Mouse (Mus musculus) ES-Bruce4 (cell line): ENCODE results near the gene Cd6. TPM values are rescaled to one million over a fixed set of nuclear protein-coding genes. Genes with fewer than 3 reads are reported as not detected.

Experiments
- H3K27ac ChIP-seq: 2 replicates; pipeline ENCODE4 v1.5.1; 2012; ENCODE audit warnings: low read length, inconsistent platforms; ENCODE audit not compliant: insufficient read depth
- H3K27me3 ChIP-seq: 2 replicates; pipeline ENCODE4 v1.6.1; 2012; ENCODE audit warnings: mild to moderate bottlenecking, low read length, inconsistent platforms; ENCODE audit not compliant: control insufficient read depth, poor library complexity, insufficient read depth, severe bottlenecking
- H3K36me3 ChIP-seq: 2 replicates; pipeline ENCODE4 v1.6.1; 2012; ENCODE audit warnings: inconsistent platforms, mild to moderate bottlenecking, low read length, moderate library complexity; ENCODE audit not compliant: control insufficient read depth, poor library complexity, insufficient read depth, severe bottlenecking
- H3K4me1 ChIP-seq: one replicate; pipeline ENCODE4 v1.8.1; 2011; ENCODE audit warnings: low read length; ENCODE audit not compliant: control insufficient read depth, insufficient read depth
- H3K4me3 ChIP-seq: 2 replicates; pipeline ENCODE4 v1.5.1; 2011; ENCODE audit warnings: low read depth, mild to moderate bottlenecking, low read length
- H3K9ac ChIP-seq: 2 replicates; pipeline ENCODE4 v1.6.1; 2012; ENCODE audit warnings: low read depth, mild to moderate bottlenecking, inconsistent platforms; ENCODE audit not compliant: poor library complexity, severe bottlenecking
- H3K9me3 ChIP-seq: replicated peaks from 2 replicates; pipeline ENCODE4 v1.6.1; 2012; ENCODE audit warnings: mild to moderate bottlenecking, low read length, inconsistent platforms; ENCODE audit not compliant: control insufficient read depth, poor library complexity, insufficient read depth, severe bottlenecking
- CTCF ChIP-seq: IDR thresholded peaks from one replicate; pipeline ENCODE4 v1.8.1; 2011; ENCODE audit warnings: low read depth, low read length
- EP300 ChIP-seq: IDR thresholded peaks from 2 replicates; pipeline ENCODE4 v1.6.1; 2011; ENCODE audit warnings: low read depth, low read length; ENCODE audit not compliant: insufficient read depth
- POLR2A ChIP-seq: IDR thresholded peaks from one replicate; pipeline ENCODE4 v1.8.1; 2011; ENCODE audit warnings: low read length; ENCODE audit not compliant: insufficient read depth
- polyA plus RNA-seq: library from polyadenylated mRNA; stranded (reverse); fragments of >200 nt; gene quantifications from 2 replicates; pipeline ENCODE4 v1.2.4, GENCODE M21; 2011; ENCODE audit warnings: low read depth; ENCODE audit not compliant: missing spikeins, insufficient read depth, insufficient read length

The Cd6 gene
- polyA plus RNA-seq, 1 experiment, result not detected

GRCm38 (mm10) chr19:10747718-10748117 is 82.1 kb downstream of the Cd6 start:
- TF ChIP-seq EP300, result no peak
- no peak for TF ChIP-seq CTCF
- no peak for TF ChIP-seq POLR2A
- Histone ChIP-seq H3K4me3 (no peak overlapping the region), H3K36me3 (no peaks in the 10 kb centered on the region), H3K9ac (no peak overlapping the region), H3K9me3 (no peaks in the 10 kb centered on the region), H3K27me3 (no peaks in the 10 kb centered on the region), H3K27ac (no peak overlapping the region), H3K4me1 (no peaks in the 10 kb centered on the region)

GRCm38 (mm10) chr19:10747182-10747581 is 82.7 kb downstream of the Cd6 start:
- no peaks in the 10 kb centered on the region for H3K4me1 ChIP-seq
- TF ChIP-seq CTCF (no peak), POLR2A (no peak)
- no peak overlapping the region for H3K27ac ChIP-seq
- H3K9ac ChIP-seq, result no peak overlapping the region
- H3K4me3 ChIP-seq, result no peak overlapping the region
- H3K27me3 ChIP-seq, result no peaks in the 10 kb centered on the region
- H3K9me3 ChIP-seq, result no peaks in the 10 kb centered on the region
- no peaks in the 10 kb centered on the region for H3K36me3 ChIP-seq

GRCm38 (mm10) chr19:10742565-10742964 is 87.3 kb downstream of the Cd6 start:
- TF ChIP-seq POLR2A (no peak), CTCF (no peak)
- H3K9me3 ChIP-seq, result no peaks in the 10 kb centered on the region
- H3K36me3 ChIP-seq, result no peaks in the 10 kb centered on the region
- H3K27ac ChIP-seq, result no peak overlapping the region
- H3K4me3 ChIP-seq, result no peak overlapping the region
- peaks cover 3% of the 10 kb centered on the region for H3K4me1 ChIP-seq
- H3K27me3 ChIP-seq, result no peaks in the 10 kb centered on the region
- H3K9ac ChIP-seq, result no peak overlapping the region

GRCm38 (mm10) chr19:10742145-10742544 is 87.7 kb downstream of the Cd6 start:
- Histone ChIP-seq H3K9ac (no peak overlapping the region), H3K4me1 (peaks cover 3% of the 10 kb centered on the region), H3K27ac (no peak overlapping the region), H3K36me3 (no peaks in the 10 kb centered on the region), H3K9me3 (no peaks in the 10 kb centered on the region), H3K27me3 (no peaks in the 10 kb centered on the region), H3K4me3 (no peak overlapping the region)
- TF ChIP-seq EP300 (no peak), CTCF (no peak), POLR2A (no peak)

GRCm38 (mm10) chr19:10740641-10741440 is 89.0 kb downstream of the Cd6 start:
- no peak overlapping the region for H3K27ac ChIP-seq
- no peak overlapping the region for H3K9ac ChIP-seq
- H3K4me1 ChIP-seq, result peaks cover 3% of the 10 kb centered on the region

GRCm38 (mm10) chr19:10739916-10740315 is 89.9 kb downstream of the Cd6 start:
- Histone ChIP-seq H3K9ac (no peak overlapping the region), H3K27me3 (no peaks in the 10 kb centered on the region), H3K9me3 (no peaks in the 10 kb centered on the region), H3K4me3 (no peak overlapping the region), H3K36me3 (no peaks in the 10 kb centered on the region), H3K27ac (no peak overlapping the region), H3K4me1 (peaks cover 3% of the 10 kb centered on the region)
- no peak for TF ChIP-seq POLR2A
- TF ChIP-seq CTCF, result no peak
- no peak for TF ChIP-seq EP300

More at GRCm38 (mm10) chr19:10740641-10741440, 89.0 kb downstream of the Cd6 start:
- H3K9me3 ChIP-seq, result no peaks in the 10 kb centered on the region
- TF ChIP-seq POLR2A (no peak), EP300 (peak; percentile 38; the same call in 1 of the 2 replicates)
- no peaks in the 10 kb centered on the region for H3K27me3 ChIP-seq
- H3K4me3 ChIP-seq, result no peak overlapping the region
- H3K36me3 ChIP-seq, result no peaks in the 10 kb centered on the region

Other genes with a start within 250 kb of the Cd6 start
- gene Ddb1, start 224.7 kb downstream of the Cd6 start, polyA plus RNA-seq, result 876 and 913 TPM in 2 replicates
- 28.1 and 29.0 TPM in 2 replicates for gene Tkfc, start 224.4 kb downstream of the Cd6 start, polyA plus RNA-seq
- gene Vwce, start 195.8 kb downstream of the Cd6 start, polyA plus RNA-seq, result 1.9 and 2.0 TPM in 2 replicates
- gene Pga5, start 152.0 kb downstream of the Cd6 start, polyA plus RNA-seq, result 2.9 and 4.1 TPM in 2 replicates
- 11.5 and 12.3 TPM in 2 replicates for gene Vps37c, start 141.3 kb downstream of the Cd6 start, polyA plus RNA-seq
- not detected in 2 replicates for gene Cd5, start 91.1 kb downstream of the Cd6 start, polyA plus RNA-seq
- gene Slc15a3, start 9.7 kb upstream of the Cd6 start, polyA plus RNA-seq, result not detected in 2 replicates
- gene Tmem132a, start 39.9 kb upstream of the Cd6 start, polyA plus RNA-seq, result 16.5 and 17.2 TPM in 2 replicates
- gene Tmem109, start 51.9 kb upstream of the Cd6 start, polyA plus RNA-seq, result 16.3 and 20.1 TPM in 2 replicates
- gene Prpf19, start 65.2 kb upstream of the Cd6 start, polyA plus RNA-seq, result 131 and 148 TPM in 2 replicates
- gene Zp1, start 90.6 kb upstream of the Cd6 start, polyA plus RNA-seq, result not detected in 2 replicates
- not detected in 2 replicates for gene Ptgdr2, start 107.1 kb upstream of the Cd6 start, polyA plus RNA-seq
- 16.9 and 17.8 TPM in 2 replicates for gene Ccdc86, start 119.2 kb upstream of the Cd6 start, polyA plus RNA-seq
- gene Ms4a10, start 144.6 kb upstream of the Cd6 start, polyA plus RNA-seq, result not detected in 2 replicates
- gene Ms4a15, start 163.2 kb upstream of the Cd6 start, polyA plus RNA-seq, result not detected in 2 replicates
- not detected in 2 replicates for gene Ms4a18, start 188.0 kb upstream of the Cd6 start, polyA plus RNA-seq